Mouse (Mus musculus) thymus, adult 2 months (tissue): ENCODE data around the gene Alpl.

Experiments
- CTCF ChIP-seq: fragments of 200-500 bp; IDR thresholded peaks from 2 replicates; pipeline ENCODE4 v1.5.1; 2012; ENCODE audit warnings: mild to moderate bottlenecking, control low read depth, low read length, moderate library complexity, borderline replicate concordance; ENCODE audit not compliant: control insufficient read depth, poor library complexity, insufficient read depth; ENCODE audit errors: extremely low read depth
- POLR2A ChIP-seq: fragments of 200-500 bp; IDR thresholded peaks from 2 replicates; pipeline ENCODE4 v1.6.1; 2012; ENCODE audit warnings: mild to moderate bottlenecking, low read length, control low read depth, moderate library complexity; ENCODE audit not compliant: control insufficient read depth, poor library complexity, insufficient read depth; ENCODE audit errors: extremely low read depth

DNA sequence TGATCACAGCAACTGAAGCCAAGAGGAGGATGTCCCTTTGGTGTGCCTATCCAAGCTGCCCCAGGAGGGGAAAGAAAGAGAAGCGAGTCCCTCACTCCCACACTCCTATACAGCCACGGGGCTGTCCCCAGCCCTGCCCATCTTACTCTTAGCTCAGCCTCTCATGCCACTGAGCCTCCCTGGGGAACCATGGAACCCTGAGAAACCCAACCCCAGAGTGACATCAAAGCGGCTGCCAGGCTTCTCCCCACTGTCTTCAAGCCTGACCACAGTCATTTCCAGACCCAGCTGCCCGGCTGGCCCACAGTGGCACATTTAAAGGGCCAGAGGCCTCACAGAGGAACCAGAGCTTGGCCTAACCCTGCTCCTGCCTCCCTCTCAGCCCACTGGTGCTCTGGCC lies 47.5 kb downstream of the Alpl start:
- TF ChIP-seq CTCF = no peak
- no peak for TF ChIP-seq POLR2A
